Mouse (Mus musculus) thymus, postnatal 0 days (tissue): ENCODE data around the gene Gm47955. TPM values are rescaled to one million over a fixed set of nuclear protein-coding genes. Genes with fewer than 3 reads are reported as not detected.
A peak's percentile ranks its signal among the peaks of the same experiment; 100 is the strongest.
"Not testable (repeated sequence)": the region's sequence is repeated elsewhere in the genome, so short reads cannot be mapped to it uniquely, and the experiment has no call there.

ENCODE experiments used
- DNase-seq: peaks from one replicate; pipeline ENCODE4 v3.0.0-alpha.2; 2015; ENCODE audit warnings: low spot score
- polyA plus RNA-seq: library from polyadenylated mRNA; unstranded; fragments of >200 nt; fragmentation: Nextera tagmentation; extraction: Ambion mirVana; gene quantifications from 2 replicates; pipeline ENCODE4 v1.2.1, GENCODE M21; 2015

The Gm47955 gene
- polyA plus RNA-seq, result not detected in 2 replicates

GRCm38 (mm10) chr1:82959870-82960385, at the start of gene Gm47955:
Gene Gm47955, plus strand, starts transcription at chr1:82960286.
- no peak for DNase-seq

- DNase-seq, result no peak
Observed at GRCm38 (mm10) chr1:82913025-82913424, 47.1 kb upstream of the Gm47955 start, which contains the start of gene A030005L19Rik. Gene A030005L19Rik, plus strand, starts transcription at chr1:82913325.

GRCm38 (mm10) chr1:82913434-82913833, 46.7 kb upstream of the Gm47955 start:
- not testable (repeated sequence) for DNase-seq

GRCm38 (mm10) chr1:82924650-82925049, 35.4 kb upstream of the Gm47955 start, which contains the start of gene A030014E15Rik:
Gene A030014E15Rik, plus strand, starts transcription at chr1:82924917.
- DNase-seq, result no peak

GRCm38 (mm10) chr1:82930558-82930957, 29.5 kb upstream of the Gm47955 start:
- not testable (repeated sequence) for DNase-seq

GRCm38 (mm10) chr1:82931326-82931725, 28.8 kb upstream of the Gm47955 start, which contains the start of gene Gm6217:
Gene Gm6217, minus strand, starts transcription at chr1:82931399.
- not testable (repeated sequence) for DNase-seq

GRCm38 (mm10) chr1:82938666-82939065, 21.4 kb upstream of the Gm47955 start:
- no peak for DNase-seq

- not testable (repeated sequence) for DNase-seq
Observed at GRCm38 (mm10) chr1:82942505-82942904, 17.6 kb upstream of the Gm47955 start.

GRCm38 (mm10) chr1:82943295-82943694, 16.8 kb upstream of the Gm47955 start, which contains the start of gene A030003K21Rik:
Gene A030003K21Rik, minus strand, starts transcription at chr1:82943388.
- DNase-seq, result not testable (repeated sequence)

- DNase-seq, result not testable (repeated sequence)
Observed at GRCm38 (mm10) chr1:82946029-82946428, 14.1 kb upstream of the Gm47955 start.

- no peak for DNase-seq
Observed at GRCm38 (mm10) chr1:82948601-82949000, 11.5 kb upstream of the Gm47955 start.

- DNase-seq, result not testable (repeated sequence)
Observed at GRCm38 (mm10) chr1:82955913-82956312, 4.2 kb upstream of the Gm47955 start, which contains the start of gene Gm7544. Gene Gm7544, minus strand, starts transcription at chr1:82956013.

- DNase-seq, result no peak
Observed at GRCm38 (mm10) chr1:82966413-82966812, 6.3 kb downstream of the Gm47955 start.

GRCm38 (mm10) chr1:82972046-82972445, 12.0 kb downstream of the Gm47955 start:
- no peak for DNase-seq

GRCm38 (mm10) chr1:82973244-82973643, 13.2 kb downstream of the Gm47955 start:
- no peak for DNase-seq

GRCm38 (mm10) chr1:82973901-82974300, 13.8 kb downstream of the Gm47955 start:
- peak; percentile 55 for DNase-seq

- no peak for DNase-seq
Observed at GRCm38 (mm10) chr1:82974342-82974741, 14.3 kb downstream of the Gm47955 start.

GRCm38 (mm10) chr1:82975750-82976149, 15.7 kb downstream of the Gm47955 start:
- DNase-seq, result no peak

- DNase-seq, result no peak
Observed at GRCm38 (mm10) chr1:82977840-82978239, 17.8 kb downstream of the Gm47955 start.

GRCm38 (mm10) chr1:82986738-82987137, 26.7 kb downstream of the Gm47955 start:
- DNase-seq, result no peak

GRCm38 (mm10) chr1:82987530-82988198, 27.6 kb downstream of the Gm47955 start:
- peak; percentile 68 for DNase-seq

GRCm38 (mm10) chr1:82991062-82991461, 31.0 kb downstream of the Gm47955 start:
- DNase-seq, result no peak

GRCm38 (mm10) chr1:82991596-82991995, 31.5 kb downstream of the Gm47955 start:
- DNase-seq, result no peak
